Mouse (Mus musculus) hindbrain, embryonic 16.5 days (tissue): ENCODE results near the gene Gm49405. TPM values are rescaled to one million over a fixed set of nuclear protein-coding genes. Genes with fewer than 3 reads are reported as not detected.
"Not testable (repeated sequence)": the region's sequence is repeated elsewhere in the genome, so short reads cannot be mapped to it uniquely, and the experiment has no call there.

ENCODE experiments used
- ATAC-seq: fragments of 200-750 bp; cut with Nextera tagmentation; 2 replicates; pipeline ENCODE4 v1.8.0; 2017; ENCODE audit warnings: moderate TSS enrichment, moderate library complexity
- H3K27ac ChIP-seq: fragments of 300-500 bp; sonication (generic); 2 replicates; pipeline ENCODE4 v1.5.1; 2014; ENCODE audit warnings: low read depth, mild to moderate bottlenecking, control low read depth, low read length, moderate library complexity
- H3K27me3 ChIP-seq: fragments of 300-500 bp; sonication (generic); replicated peaks from 2 replicates; pipeline ENCODE4 v1.6.1; 2014; ENCODE audit warnings: low read length; ENCODE audit not compliant: control insufficient read depth, insufficient read depth
- H3K36me3 ChIP-seq: fragments of 300-500 bp; sonication (generic); 2 replicates; pipeline ENCODE4 v1.6.1; 2014; ENCODE audit warnings: mild to moderate bottlenecking, low read length, moderate library complexity, mixed read lengths; ENCODE audit not compliant: control insufficient read depth, insufficient read depth
- H3K4me1 ChIP-seq: fragments of 300-500 bp; sonication (generic); 2 replicates; pipeline ENCODE4 v1.6.1; 2014; ENCODE audit warnings: low read depth, low read length; ENCODE audit not compliant: control insufficient read depth, insufficient read depth
- H3K4me2 ChIP-seq: fragments of 300-500 bp; sonication (generic); 2 replicates; pipeline ENCODE4 v1.6.1; 2014; ENCODE audit warnings: mild to moderate bottlenecking, low read length, control low read depth, moderate library complexity
- H3K4me3 ChIP-seq: fragments of 300-500 bp; sonication (generic); 2 replicates; pipeline ENCODE4 v1.5.1; 2014; ENCODE audit warnings: mild to moderate bottlenecking, low read length, control low read depth, moderate library complexity
- H3K9ac ChIP-seq: fragments of 300-500 bp; sonication (generic); 2 replicates; pipeline ENCODE4 v1.6.1; 2014; ENCODE audit warnings: low read depth, mild to moderate bottlenecking, control low read depth, low read length, moderate library complexity
- H3K9me3 ChIP-seq: fragments of 300-500 bp; sonication (generic); 2 replicates; pipeline ENCODE4 v1.6.1; 2014; ENCODE audit warnings: mild to moderate bottlenecking, low read length, moderate library complexity; ENCODE audit not compliant: control insufficient read depth
- WGBS: fragments of 180-500 bp; shearing (Covaris S2); extraction: QIAGEN DNeasy Blood & Tissue Kit; methylation state at CpG from one replicate; pipeline ENCODE4 v1.1.7; 2014; 5-methylcytosine and 5-hydroxymethylcytosine counted together
- polyA plus RNA-seq: library from polyadenylated mRNA; unstranded; fragments of >200 nt; fragmentation: Nextera tagmentation; extraction: Ambion mirVana; gene quantifications from 2 replicates; pipeline ENCODE4 v1.2.1, GENCODE M21; 2015

Gm49405 gene
- polyA plus RNA-seq, 1 experiment from 2014 or later, result 3.5 TPM

DNA sequence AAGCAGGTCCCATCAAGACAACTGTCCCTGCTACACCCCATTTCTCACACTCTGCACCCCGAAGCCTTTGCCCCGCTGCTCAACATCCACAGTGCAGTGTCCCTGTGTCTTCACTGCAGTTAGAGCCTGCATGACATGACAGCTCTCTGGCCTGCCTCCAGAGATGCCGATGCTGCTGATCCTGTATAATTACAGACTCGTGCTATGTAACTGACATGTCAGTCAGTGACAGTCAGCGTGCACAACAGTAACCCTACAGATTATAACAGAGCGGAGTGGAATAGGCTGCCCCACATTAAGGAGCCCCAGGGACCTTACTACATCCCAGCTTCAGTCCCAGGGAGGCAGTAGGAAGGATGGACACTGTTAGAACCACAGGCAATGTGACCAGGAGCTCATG lies 38.6 kb upstream of the Gm49405 start:
- not testable (repeated sequence) for H3K27me3 ChIP-seq, H3K4me2 ChIP-seq, H3K9ac ChIP-seq, H3K4me3 ChIP-seq, ATAC-seq, H3K4me1 ChIP-seq, H3K36me3 ChIP-seq, H3K9me3 ChIP-seq, H3K27ac ChIP-seq
- 64% methylated on average over 6 of the region's 6 CpGs for WGBS

DNA sequence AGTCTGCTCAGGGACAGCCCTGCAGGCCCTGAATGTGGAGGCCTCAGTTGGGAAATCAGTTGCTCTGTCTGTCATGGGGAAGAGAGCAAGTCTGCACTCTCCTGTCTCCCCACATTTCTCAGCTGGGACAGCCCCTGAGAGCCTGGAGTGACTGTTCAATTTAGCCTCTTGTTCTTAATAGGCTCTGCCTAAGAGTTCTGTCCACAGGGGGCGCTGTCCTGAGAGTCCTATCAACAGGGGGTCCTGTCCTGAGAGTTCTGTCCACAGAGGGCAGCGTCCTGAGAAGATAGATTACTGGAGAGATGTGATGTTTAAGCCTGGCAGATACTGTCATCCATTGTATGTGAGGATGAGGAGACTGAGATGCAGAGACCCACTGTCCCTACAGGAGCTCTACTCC lies 38.0 kb upstream of the Gm49405 start:
- Histone ChIP-seq H3K27me3 (no peaks in the 10 kb centered on the region), H3K27ac (no peak overlapping the region), H3K36me3 (no peaks in the 10 kb centered on the region), H3K9me3 (no peaks in the 10 kb centered on the region), H3K4me2 (no peak overlapping the region), H3K4me3 (no peak overlapping the region), H3K4me1 (no peaks in the 10 kb centered on the region), H3K9ac (no peak overlapping the region)
- WGBS, result 9% methylated on average over 2 of the region's 2 CpGs
- no peak for ATAC-seq

DNA sequence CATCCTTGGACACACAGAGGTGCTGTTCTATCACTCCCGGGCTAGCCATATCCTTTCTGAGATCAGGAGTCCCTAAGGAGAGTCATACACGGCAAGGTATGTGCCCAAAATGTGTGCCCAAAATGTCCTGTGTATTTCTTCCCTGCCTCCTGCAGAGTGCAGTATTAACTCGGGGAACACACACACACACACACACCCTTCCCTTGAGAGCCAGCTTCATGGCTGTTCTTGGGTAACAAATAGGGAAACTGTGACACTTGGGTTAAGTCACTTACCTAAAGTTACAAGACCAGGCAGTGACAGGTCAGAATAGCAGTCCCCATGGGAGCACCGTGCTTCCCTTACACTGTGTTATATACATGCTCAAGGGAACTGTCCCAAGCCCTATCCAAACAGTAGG lies 36.4 kb upstream of the Gm49405 start:
- no peaks in the 10 kb centered on the region for H3K9me3 ChIP-seq
- no peaks in the 10 kb centered on the region for H3K36me3 ChIP-seq
- H3K4me1 ChIP-seq, result no peaks in the 10 kb centered on the region
- no peak overlapping the region for H3K4me3 ChIP-seq
- ATAC-seq, result no peak
- H3K4me2 ChIP-seq, result no peak overlapping the region
- no peak overlapping the region for H3K9ac ChIP-seq
- 87% methylated on average over 4 of the region's 4 CpGs for WGBS
- no peak overlapping the region for H3K27ac ChIP-seq
- no peaks in the 10 kb centered on the region for H3K27me3 ChIP-seq

DNA sequence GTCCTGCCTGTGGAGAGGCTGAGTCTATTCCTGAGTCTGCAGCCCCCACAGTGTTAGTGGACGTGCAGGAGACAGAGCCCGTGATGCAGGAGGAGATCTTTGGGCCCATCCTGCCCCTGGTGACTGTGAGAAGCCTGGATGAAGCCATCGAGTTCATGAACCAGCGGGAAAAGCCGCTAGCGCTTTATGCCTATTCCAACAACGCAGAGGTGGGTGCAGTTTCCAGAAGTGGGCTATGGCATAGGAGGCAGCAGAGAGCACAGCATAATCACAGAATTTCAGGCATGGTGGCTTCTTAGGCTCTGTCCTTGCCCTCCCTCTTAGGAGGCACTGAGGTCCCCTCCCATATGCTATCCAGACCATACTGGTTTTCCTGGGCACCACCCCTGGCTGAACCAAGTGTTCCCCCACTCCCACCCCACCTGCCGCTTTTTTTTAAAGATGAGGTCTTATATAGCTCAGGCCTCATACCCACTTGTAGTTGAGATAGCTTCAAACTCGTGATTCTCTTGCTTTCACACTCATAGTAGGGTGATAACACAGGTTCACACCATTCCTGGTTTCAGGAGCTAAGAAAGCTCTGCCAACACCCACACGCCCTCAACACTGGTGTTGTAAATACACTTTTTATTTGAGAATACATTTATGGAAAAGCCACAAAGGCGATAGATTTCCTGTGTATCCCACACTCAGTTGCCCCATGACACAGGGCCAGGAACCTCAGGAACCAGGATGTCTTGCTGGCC lies 33.9 kb upstream of the Gm49405 start:
- no peak for ATAC-seq
- 70% methylated on average over 11 of the region's 11 CpGs for WGBS
- no peaks in the 10 kb centered on the region for H3K9me3 ChIP-seq

GRCm38 (mm10) chr19:3967258-3967657 lies 33.2 kb upstream of the Gm49405 start:
- no peaks in the 10 kb centered on the region for H3K27me3 ChIP-seq
- no peaks in the 10 kb centered on the region for H3K4me1 ChIP-seq
- H3K9ac ChIP-seq, result no peak overlapping the region
- no peak overlapping the region for H3K4me3 ChIP-seq
- H3K36me3 ChIP-seq, result no peaks in the 10 kb centered on the region
- H3K27ac ChIP-seq, result no peak overlapping the region
- no peak overlapping the region for H3K4me2 ChIP-seq
- WGBS, result 71% methylated on average over 3 of the region's 3 CpGs
- ATAC-seq, result no peak
- no peaks in the 10 kb centered on the region for H3K9me3 ChIP-seq

More for the DNA sequence above, 33.9 kb upstream of the Gm49405 start:
- no peak overlapping the region for H3K9ac ChIP-seq
- no peaks in the 10 kb centered on the region for H3K27me3 ChIP-seq
- H3K4me2 ChIP-seq, result no peak overlapping the region
- H3K4me3 ChIP-seq, result no peak overlapping the region
- H3K4me1 ChIP-seq, result no peaks in the 10 kb centered on the region
- no peaks in the 10 kb centered on the region for H3K36me3 ChIP-seq
- H3K27ac ChIP-seq, result no peak overlapping the region

GRCm38 (mm10) chr19:3972229-3972628 lies 28.2 kb upstream of the Gm49405 start, which contains the start of gene Aldh3b2:
Gene Aldh3b2 (plus strand): TSS chr19:3972328.
- Histone ChIP-seq H3K9me3 (no peaks in the 10 kb centered on the region), H3K36me3 (no peaks in the 10 kb centered on the region), H3K27ac (no peak within 1 kb of the TSS), H3K27me3 (no peaks in the 10 kb centered on the region), H3K4me3 (no peak within 1 kb of the TSS), H3K4me1 (no peaks in the 10 kb centered on the region), H3K4me2 (no peak within 1 kb of the TSS), H3K9ac (no peak within 1 kb of the TSS)
- WGBS, result 54% methylated on average over 9 of the region's 9 CpGs
- no peak for ATAC-seq

DNA sequence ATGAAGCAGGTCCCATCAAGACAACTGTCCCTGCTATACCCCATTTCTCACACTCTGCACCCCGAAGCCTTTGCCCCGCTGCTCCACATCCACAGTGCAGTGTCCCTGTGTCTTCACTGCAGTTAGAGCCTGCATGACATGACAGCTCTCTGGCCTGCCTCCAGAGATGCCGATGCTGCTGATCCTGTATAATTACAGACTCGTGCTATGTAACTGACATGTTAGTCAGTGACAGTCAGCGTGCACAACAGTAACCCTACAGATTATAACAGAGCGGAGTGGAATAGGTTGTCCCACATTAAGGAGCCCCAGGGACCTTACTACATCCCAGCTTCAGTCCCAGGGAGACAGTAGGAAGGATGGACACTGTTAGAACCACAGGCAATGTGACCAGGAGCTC lies 25.8 kb upstream of the Gm49405 start:
- H3K27ac ChIP-seq, ATAC-seq, H3K36me3 ChIP-seq, H3K4me1 ChIP-seq, H3K9me3 ChIP-seq, H3K4me2 ChIP-seq, H3K9ac ChIP-seq, H3K27me3 ChIP-seq, H3K4me3 ChIP-seq: not testable (repeated sequence)
- WGBS, result 75% methylated on average over 6 of the region's 6 CpGs

DNA sequence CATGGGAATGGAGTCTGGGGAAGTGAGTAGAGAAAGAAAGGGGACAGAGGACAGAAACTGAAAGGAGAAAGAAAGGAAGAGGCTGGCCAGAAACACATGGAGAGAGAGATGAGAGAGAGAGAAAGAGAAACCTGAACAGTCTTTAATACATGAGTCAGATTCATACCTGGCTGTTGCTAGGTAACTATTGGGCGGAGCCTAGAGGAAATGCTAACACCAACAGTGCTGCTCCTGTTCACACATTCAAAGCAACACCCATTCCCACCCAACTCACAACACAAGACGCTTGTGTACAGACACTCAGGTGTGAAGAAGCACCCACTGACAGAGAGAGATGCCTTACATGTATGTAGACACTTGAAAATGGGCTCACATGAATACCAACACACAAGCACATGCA lies 24.6 kb upstream of the Gm49405 start:
- Histone ChIP-seq H3K27me3 (no peaks in the 10 kb centered on the region), H3K27ac (no peak overlapping the region), H3K9me3 (no peaks in the 10 kb centered on the region), H3K4me1 (no peaks in the 10 kb centered on the region), H3K9ac (no peak overlapping the region), H3K4me3 (no peak overlapping the region), H3K4me2 (no peak overlapping the region), H3K36me3 (no peaks in the 10 kb centered on the region)
- ATAC-seq, result no peak
- WGBS, result 81% methylated on average over 2 of the region's 2 CpGs

- Histone ChIP-seq H3K9ac (no peak overlapping the region), H3K36me3 (no peaks in the 10 kb centered on the region), H3K27me3 (no peaks in the 10 kb centered on the region), H3K4me2 (no peak overlapping the region), H3K4me1 (0 out of 2 replicates have a peak, but pooled peaks cover 3% of the 10 kb centered on the region), H3K4me3 (no peak overlapping the region), H3K27ac (no peak overlapping the region), H3K9me3 (no peaks in the 10 kb centered on the region)
- ATAC-seq, result peak; percentile 81
- WGBS, result 12% methylated on average over 4 of the region's 4 CpGs
Observed at GRCm38 (mm10) chr19:3980309-3980708, 20.1 kb upstream of the Gm49405 start.
